Mouse (Mus musculus) ES-Bruce4 (cell line): ENCODE measurements around the gene Nelfb. TPM values are rescaled to one million over a fixed set of nuclear protein-coding genes. Genes with fewer than 3 reads are reported as not detected.

Experiments
- H3K27ac ChIP-seq: 2 replicates; pipeline ENCODE4 v1.5.1; 2012; ENCODE audit warnings: low read length, inconsistent platforms; ENCODE audit not compliant: insufficient read depth
- H3K27me3 ChIP-seq: 2 replicates; pipeline ENCODE4 v1.6.1; 2012; ENCODE audit warnings: mild to moderate bottlenecking, low read length, inconsistent platforms; ENCODE audit not compliant: control insufficient read depth, poor library complexity, insufficient read depth, severe bottlenecking
- H3K36me3 ChIP-seq: 2 replicates; pipeline ENCODE4 v1.6.1; 2012; ENCODE audit warnings: inconsistent platforms, mild to moderate bottlenecking, low read length, moderate library complexity; ENCODE audit not compliant: control insufficient read depth, poor library complexity, insufficient read depth, severe bottlenecking
- H3K4me1 ChIP-seq: one replicate; pipeline ENCODE4 v1.8.1; 2011; ENCODE audit warnings: low read length; ENCODE audit not compliant: control insufficient read depth, insufficient read depth
- H3K4me3 ChIP-seq: 2 replicates; pipeline ENCODE4 v1.5.1; 2011; ENCODE audit warnings: low read depth, mild to moderate bottlenecking, low read length
- H3K9ac ChIP-seq: 2 replicates; pipeline ENCODE4 v1.6.1; 2012; ENCODE audit warnings: low read depth, mild to moderate bottlenecking, inconsistent platforms; ENCODE audit not compliant: poor library complexity, severe bottlenecking
- H3K9me3 ChIP-seq: replicated peaks from 2 replicates; pipeline ENCODE4 v1.6.1; 2012; ENCODE audit warnings: mild to moderate bottlenecking, low read length, inconsistent platforms; ENCODE audit not compliant: control insufficient read depth, poor library complexity, insufficient read depth, severe bottlenecking
- CTCF ChIP-seq: IDR thresholded peaks from one replicate; pipeline ENCODE4 v1.8.1; 2011; ENCODE audit warnings: low read depth, low read length
- EP300 ChIP-seq: IDR thresholded peaks from 2 replicates; pipeline ENCODE4 v1.6.1; 2011; ENCODE audit warnings: low read depth, low read length; ENCODE audit not compliant: insufficient read depth
- POLR2A ChIP-seq: IDR thresholded peaks from one replicate; pipeline ENCODE4 v1.8.1; 2011; ENCODE audit warnings: low read length; ENCODE audit not compliant: insufficient read depth
- polyA plus RNA-seq: library from polyadenylated mRNA; stranded (reverse); fragments of >200 nt; gene quantifications from 2 replicates; pipeline ENCODE4 v1.2.4, GENCODE M21; 2011; ENCODE audit warnings: low read depth; ENCODE audit not compliant: missing spikeins, insufficient read depth, insufficient read length

The Nelfb gene
- polyA plus RNA-seq, 1 experiment = 41.0 TPM

DNA sequence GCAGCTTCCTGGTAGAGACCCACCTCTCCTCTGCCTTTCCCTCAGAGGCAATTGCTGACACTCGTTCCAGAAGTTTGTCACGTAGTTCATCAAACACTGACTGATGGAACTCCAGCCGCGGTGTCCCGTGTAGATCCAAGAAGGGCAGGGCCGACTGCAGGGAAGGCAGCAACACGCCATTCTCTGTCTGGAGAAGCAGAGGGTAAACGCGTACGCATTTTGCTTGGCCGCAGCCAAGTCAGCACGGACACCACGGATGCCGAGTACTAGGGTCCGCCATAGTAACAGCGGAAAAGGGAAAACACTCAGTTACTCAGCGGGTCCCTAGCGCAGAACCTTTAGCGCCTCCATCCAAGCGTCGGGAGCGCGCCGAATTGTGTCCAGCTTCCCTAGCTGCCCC lies 603 bp downstream of the Nelfb start:
- no peaks in the 10 kb centered on the region for H3K27me3 ChIP-seq
- H3K9ac ChIP-seq = peak overlapping the region; percentile 70
- no peaks in the 10 kb centered on the region for H3K4me1 ChIP-seq
- peak overlapping the region; percentile 89 for H3K4me3 ChIP-seq
- no peak overlapping the region for H3K27ac ChIP-seq
- no peaks in the 10 kb centered on the region for H3K36me3 ChIP-seq
- H3K9me3 ChIP-seq = no peaks in the 10 kb centered on the region
- TF ChIP-seq POLR2A = no peak
- TF ChIP-seq EP300 = no peak
- no peak for TF ChIP-seq CTCF

DNA sequence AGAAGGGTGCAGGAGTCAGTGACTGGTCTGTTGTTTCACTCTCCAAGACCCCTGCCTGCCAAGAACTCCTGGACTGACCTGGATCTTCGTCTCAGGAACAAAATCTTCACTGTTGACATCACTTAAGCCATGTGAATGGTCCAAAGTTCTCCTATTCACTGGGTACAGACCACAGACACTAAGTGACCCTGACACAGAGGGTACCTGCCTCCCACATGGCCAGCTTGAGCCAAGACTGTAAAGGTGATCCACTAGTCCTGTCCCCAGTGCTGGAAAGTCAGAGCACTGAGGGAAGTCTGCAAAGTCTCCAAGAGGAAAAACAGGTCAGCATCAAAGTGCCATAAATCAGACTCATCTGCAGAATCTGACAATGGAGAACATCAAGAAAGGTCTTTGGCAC lies 3.7 kb downstream of the Nelfb start:
- no peaks in the 10 kb centered on the region for H3K27me3 ChIP-seq
- peaks cover 15% of the 10 kb centered on the region for H3K36me3 ChIP-seq
- TF ChIP-seq POLR2A = no peak
- no peak for TF ChIP-seq EP300
- no peak for TF ChIP-seq CTCF
- no peak overlapping the region for H3K9ac ChIP-seq
- no peaks in the 10 kb centered on the region for H3K9me3 ChIP-seq
- no peak overlapping the region for H3K4me3 ChIP-seq
- no peak overlapping the region for H3K27ac ChIP-seq
- H3K4me1 ChIP-seq = no peaks in the 10 kb centered on the region

GRCm38 (mm10) chr2:25203631-25204214 lies 7.6 kb downstream of the Nelfb start:
- peaks cover 33% of the 10 kb centered on the region for H3K36me3 ChIP-seq
- no peak overlapping the region for H3K4me3 ChIP-seq
- no peaks in the 10 kb centered on the region for H3K4me1 ChIP-seq
- no peak overlapping the region for H3K9ac ChIP-seq
- no peaks in the 10 kb centered on the region for H3K9me3 ChIP-seq
- H3K27me3 ChIP-seq = no peaks in the 10 kb centered on the region
- no peak overlapping the region for H3K27ac ChIP-seq
- TF ChIP-seq POLR2A = no peak
- no peak for TF ChIP-seq EP300
- no peak for TF ChIP-seq CTCF

DNA sequence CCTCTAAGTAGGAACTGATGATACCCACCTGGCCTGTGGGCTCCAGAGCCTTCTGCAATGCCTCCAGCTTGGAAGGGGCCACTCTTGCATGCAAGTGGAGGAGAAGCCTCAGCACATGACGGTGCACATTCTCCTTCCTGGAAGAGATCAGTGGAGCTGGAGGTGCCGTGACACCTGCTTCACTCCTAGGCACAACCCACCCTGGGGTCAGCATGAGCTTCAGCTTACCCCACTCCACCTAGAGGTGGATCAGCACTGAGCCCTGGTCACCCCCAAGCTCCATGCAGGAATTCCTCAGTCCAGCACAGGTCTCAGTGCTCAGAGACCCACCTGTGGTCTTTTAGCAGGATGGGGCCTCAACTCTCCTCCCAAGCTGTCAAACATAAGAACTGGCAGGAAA lies 10.7 kb downstream of the Nelfb start:
- TF ChIP-seq EP300 = no peak
- TF ChIP-seq POLR2A = no peak
- TF ChIP-seq CTCF = no peak
- Histone ChIP-seq H3K36me3 (peaks cover 33% of the 10 kb centered on the region), H3K27me3 (no peaks in the 10 kb centered on the region), H3K27ac (no peak overlapping the region), H3K9me3 (no peaks in the 10 kb centered on the region), H3K9ac (no peak overlapping the region), H3K4me1 (no peaks in the 10 kb centered on the region), H3K4me3 (no peak overlapping the region)

DNA sequence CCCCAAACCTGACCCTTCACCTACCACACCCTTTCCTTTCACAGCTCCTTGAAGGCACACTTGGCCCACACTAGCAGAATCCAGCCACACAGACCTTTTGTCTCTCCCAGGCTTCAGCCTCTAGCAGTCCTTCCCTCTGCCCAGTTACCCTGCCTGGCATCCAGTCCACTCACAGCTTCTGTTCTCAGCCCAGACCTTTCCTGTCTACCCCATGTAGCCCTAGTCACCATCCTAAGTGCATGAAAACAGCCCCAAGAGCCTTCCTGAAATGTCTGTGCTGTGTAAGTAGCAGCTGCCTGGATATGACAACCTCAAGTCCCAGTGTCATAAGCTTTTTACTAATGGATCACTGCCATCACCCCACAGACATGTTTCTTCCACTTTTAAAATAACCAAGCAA lies 13.3 kb downstream of the Nelfb start:
- Histone ChIP-seq H3K4me1 (no peaks in the 10 kb centered on the region), H3K9ac (no peak overlapping the region), H3K27me3 (no peaks in the 10 kb centered on the region), H3K4me3 (no peak overlapping the region), H3K36me3 (peaks cover 22% of the 10 kb centered on the region), H3K27ac (no peak overlapping the region), H3K9me3 (no peaks in the 10 kb centered on the region)
- TF ChIP-seq CTCF (no peak), EP300 (no peak), POLR2A (no peak)

- no peak overlapping the region for H3K4me3 ChIP-seq
- no peaks in the 10 kb centered on the region for H3K9me3 ChIP-seq
- H3K27me3 ChIP-seq = no peaks in the 10 kb centered on the region
- no peaks in the 10 kb centered on the region for H3K4me1 ChIP-seq
- H3K36me3 ChIP-seq = peaks cover 16% of the 10 kb centered on the region
- H3K27ac ChIP-seq = 0 out of 2 replicates have a peak overlapping the region, but pooled peaks have one; percentile 52
- TF ChIP-seq CTCF (no peak), POLR2A (no peak), EP300 (no peak)
- H3K9ac ChIP-seq = 0 out of 2 replicates have a peak overlapping the region, but pooled peaks have one; percentile 8
Measured at GRCm38 (mm10) chr2:25197191-25197590, 14.1 kb downstream of the Nelfb start.
